Mouse (Mus musculus) myocyte (in vitro differentiated cells): ENCODE data around the gene Cd300lf.

Experiments
- CEBPB ChIP-seq: IDR thresholded peaks from 2 replicates; pipeline ENCODE4 v1.6.1; 2011; ENCODE audit warnings: mild to moderate bottlenecking, moderate library complexity; ENCODE audit not compliant: poor library complexity, insufficient read depth, severe bottlenecking
- E2F4 ChIP-seq: IDR thresholded peaks from one replicate; pipeline ENCODE4 v1.6.1; 2011; ENCODE audit warnings: mild to moderate bottlenecking, control low read depth, moderate library complexity; ENCODE audit not compliant: insufficient read depth
- MAX ChIP-seq: IDR thresholded peaks from one replicate; pipeline ENCODE4 v1.6.1; 2011; ENCODE audit warnings: low read depth, mild to moderate bottlenecking, control low read depth
- MYOD1 ChIP-seq, 3 experiments: IDR thresholded peaks; one replicate each; pipeline ENCODE4 v1.6.1; 2011; ENCODE audit warnings: control low read depth in 2 of 3, low read depth in 2 of 3, mild to moderate bottlenecking in 2 of 3, moderate library complexity in 1 of 3; ENCODE audit not compliant: insufficient read length in 2 of 3, control insufficient read depth in 1 of 3
- MYOG ChIP-seq, 3 experiments: IDR thresholded peaks; one replicate each; pipeline ENCODE4 v1.6.1; 2011; ENCODE audit warnings: control low read depth in 2 of 3, low read depth in 2 of 3, mild to moderate bottlenecking in 2 of 3; ENCODE audit not compliant: insufficient read length in 2 of 3, control insufficient read depth in 1 of 3, insufficient read depth in 1 of 3
- POLR2A ChIP-seq: IDR thresholded peaks from one replicate; pipeline ENCODE4 v1.6.1; 2011; ENCODE audit warnings: low read depth, mild to moderate bottlenecking, control low read depth, moderate library complexity; ENCODE audit not compliant: insufficient read length
- POLR2AphosphoS2 ChIP-seq: IDR thresholded peaks from one replicate; pipeline ENCODE4 v1.6.1; 2011; ENCODE audit warnings: low read depth, control low read depth; ENCODE audit not compliant: insufficient read length
- REST ChIP-seq: IDR thresholded peaks from one replicate; pipeline ENCODE4 v1.6.1; 2011; ENCODE audit warnings: mild to moderate bottlenecking, control low read depth, moderate library complexity; ENCODE audit not compliant: insufficient read depth, insufficient read length
- SRF ChIP-seq: IDR thresholded peaks from one replicate; pipeline ENCODE4 v1.6.1; 2011; ENCODE audit warnings: low read depth; ENCODE audit not compliant: control insufficient read depth, insufficient read length
- TCF12 ChIP-seq: IDR thresholded peaks from one replicate; pipeline ENCODE4 v1.6.1; 2011; ENCODE audit warnings: mild to moderate bottlenecking, control low read depth; ENCODE audit not compliant: poor library complexity, insufficient read depth, severe bottlenecking
- TCF3 ChIP-seq: IDR thresholded peaks from one replicate; pipeline ENCODE4 v1.6.1; 2011; ENCODE audit warnings: low read depth, control low read depth; ENCODE audit not compliant: insufficient read length
- USF1 ChIP-seq: IDR thresholded peaks from one replicate; pipeline ENCODE4 v1.6.1; 2011; ENCODE audit warnings: low read depth, mild to moderate bottlenecking, control low read depth, moderate library complexity

DNA sequence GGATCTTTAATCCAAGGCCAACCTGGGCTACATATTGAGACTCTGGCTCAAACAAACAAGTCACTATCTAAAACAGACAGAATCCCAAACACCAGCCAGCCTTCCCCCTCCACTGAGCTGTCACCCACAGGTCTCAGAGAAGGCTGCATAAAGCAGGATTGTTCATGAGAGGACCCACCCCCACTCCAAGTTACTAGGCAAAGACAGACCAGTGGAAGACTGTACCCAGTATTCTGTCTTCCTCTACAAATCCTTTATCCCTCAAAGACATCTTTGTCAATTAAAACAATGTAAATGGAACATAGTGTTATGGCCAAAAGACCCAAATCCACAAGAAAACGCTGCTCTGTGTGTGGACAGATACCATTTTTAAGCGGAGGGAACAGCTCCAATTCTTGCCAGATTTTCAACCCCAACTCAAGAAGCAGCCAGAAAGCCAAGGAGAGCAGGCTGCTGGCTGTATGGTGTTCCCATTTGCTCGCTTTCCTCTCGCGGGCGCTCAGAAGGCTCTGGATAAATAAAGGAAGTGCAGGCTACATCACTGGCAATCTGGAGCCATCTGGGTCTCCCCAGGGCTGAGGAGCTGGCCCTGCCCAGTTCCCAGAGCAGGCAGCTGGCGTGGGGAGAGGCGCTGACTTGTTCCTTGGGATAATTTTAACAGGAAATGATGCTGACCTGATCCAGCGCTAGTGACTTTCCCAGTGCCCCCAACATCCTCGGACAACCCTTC is 35.4 kb downstream of the Cd300lf start:
- TF ChIP-seq USF1 (no peak), POLR2A (no peak), E2F4 (no peak), MAX (no peak), POLR2AphosphoS2 (no peak), CEBPB (no peak), TCF12 (no peak), MYOD1 (IDR thresholded peaks at IDR 0.05; ENCODE audit: control insufficient read depth in 1 of 3, insufficient read length in 2 of 3, low read depth in 2 of 3) (no peak), TCF3 (no peak), MYOG (IDR thresholded peaks at IDR 0.05; ENCODE audit: control insufficient read depth in 1 of 3, insufficient read depth in 1 of 3, insufficient read length in 2 of 3, low read depth in 2 of 3) (no peak), REST (no peak), SRF (no peak)
